Mouse (Mus musculus) cerebellum, postnatal 36 days (tissue): ENCODE measurements at regions not wholly inside any gene's neighbourhood (a gene's known extent, or its start where the extent isn't known, plus 50 kb on each side); places are given as distances from the start of the nearest gene placed in this dataset.

Experiments
- DNase-seq, 2 experiments: peaks; one replicate each; pipeline ENCODE4 v3.0.0; 2021 to 2022; ENCODE audit warnings: mixed read lengths in 2 of 2

DNA sequence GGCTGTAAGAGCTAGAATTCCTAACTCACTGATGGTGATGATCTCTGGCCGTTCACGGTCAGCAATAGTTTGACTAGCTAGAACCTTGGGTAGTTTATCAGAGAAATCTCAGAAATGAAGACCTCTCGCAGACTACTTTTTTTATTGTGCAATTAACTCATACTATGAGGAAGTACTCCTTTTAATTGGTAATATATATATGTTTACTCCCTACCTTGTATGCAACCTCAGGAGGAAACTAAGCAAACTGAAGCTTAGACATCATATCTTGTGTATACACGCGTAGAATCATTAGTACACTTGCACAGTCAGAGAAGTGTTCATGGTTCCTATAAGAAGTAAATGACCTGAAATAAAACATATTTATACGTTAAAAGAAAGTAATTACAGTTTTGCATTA lies 157.2 kb downstream of the Gm11146 start:
- DNase-seq, result no peak

- DNase-seq, result peak in 1 of 2 experiments; percentile 32
Measured at GRCm38 (mm10) chr16:77444006-77444405, 157.9 kb downstream of the Gm11146 start.

- DNase-seq, result no peak
Measured at GRCm38 (mm10) chr16:77443318-77443717, 158.6 kb downstream of the Gm11146 start.

DNA sequence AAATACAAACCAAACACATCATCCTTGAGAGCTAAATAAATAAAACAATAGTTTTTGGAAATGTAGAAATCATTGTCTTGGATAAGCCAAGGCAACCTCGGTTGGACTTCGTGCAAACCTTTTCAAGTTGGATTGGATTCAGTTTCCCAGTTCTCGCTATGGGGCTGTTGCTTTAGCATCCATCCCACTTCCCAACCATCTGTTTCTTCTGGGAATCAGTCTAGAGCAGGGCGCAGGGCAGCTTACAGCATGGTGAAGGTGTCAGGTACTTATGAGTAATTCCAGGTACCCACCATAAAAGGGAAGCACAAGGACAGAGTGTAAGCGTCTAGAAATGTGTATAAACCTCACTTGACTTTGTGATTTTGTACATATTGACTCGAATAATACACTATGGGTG lies 159.0 kb downstream of the Gm11146 start:
- DNase-seq, result no peak

DNA sequence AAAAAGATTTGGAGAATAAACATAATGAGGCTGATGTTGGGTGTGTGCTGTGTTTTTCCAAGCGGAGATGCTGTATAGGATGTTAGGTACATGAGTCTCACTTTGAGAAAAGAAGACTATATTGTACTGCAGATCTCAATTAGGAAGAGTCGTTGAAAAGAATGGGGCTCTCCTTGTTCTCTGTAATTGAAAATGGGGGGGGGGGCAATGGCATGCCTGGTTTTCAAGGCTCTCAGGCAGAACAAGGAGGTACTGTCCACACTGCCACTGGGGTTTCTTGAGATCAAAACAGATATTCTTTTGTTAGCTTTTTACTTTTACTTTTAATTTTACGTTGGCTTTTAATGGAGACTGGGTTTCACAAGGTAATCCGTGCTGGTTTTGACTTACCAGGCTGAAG lies 170.5 kb downstream of the Gm11146 start:
- no peak for DNase-seq

DNA sequence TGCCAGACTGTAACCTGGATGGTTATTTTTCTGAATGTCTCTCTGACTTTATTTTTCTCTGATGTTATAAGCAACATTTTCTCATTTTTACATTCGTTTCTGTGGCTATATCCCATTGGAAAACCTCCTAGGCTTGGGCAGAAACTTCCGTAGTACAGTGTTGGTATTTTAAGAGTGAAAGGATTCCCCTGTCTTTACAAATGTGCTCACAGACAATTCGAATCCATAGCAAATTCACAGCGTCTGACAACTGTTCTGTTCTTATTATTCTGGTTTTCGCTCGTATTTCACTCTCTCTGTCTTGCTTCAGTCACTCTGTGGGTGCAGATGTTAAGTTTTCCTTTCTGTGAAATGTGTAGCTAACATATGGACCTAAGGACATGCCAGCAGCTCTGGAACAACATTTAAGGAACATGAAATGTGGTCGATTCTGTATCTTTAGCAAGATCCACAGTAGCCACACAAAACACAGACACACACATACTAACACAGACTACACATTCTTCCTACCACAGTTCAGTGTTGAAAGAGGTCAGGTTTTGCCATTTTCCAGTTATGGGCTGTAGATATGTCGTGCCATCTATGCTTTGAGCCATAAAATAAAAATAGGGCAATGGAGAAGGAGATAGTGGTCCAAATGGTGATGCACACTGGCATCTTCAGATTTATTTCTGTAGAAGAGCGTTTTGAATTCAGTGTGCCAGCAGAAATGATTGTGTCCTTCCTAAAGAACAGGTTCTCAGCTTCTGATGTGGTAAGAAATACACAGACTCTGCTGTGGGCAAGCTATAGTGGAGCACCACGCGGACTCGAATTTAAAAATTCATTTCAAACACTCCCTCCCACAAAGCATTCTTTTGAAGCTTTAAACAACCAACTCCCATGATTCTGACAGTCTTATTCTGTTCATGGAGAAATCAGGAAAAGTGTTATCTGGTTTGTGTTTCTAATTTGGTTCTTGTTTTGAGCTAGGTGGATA lies 179.2 kb downstream of the Gm11146 start:
- no peak for DNase-seq

GRCm38 (mm10) chr16:77421591-77422024 lies 180.3 kb downstream of the Gm11146 start:
- peak in 1 of 2 experiments; percentile 37 for DNase-seq

- DNase-seq, result no peak
Measured at GRCm38 (mm10) chr16:77421001-77421400, 180.9 kb downstream of the Gm11146 start.

- DNase-seq, result no peak
Measured at GRCm38 (mm10) chr16:77420136-77420860, 181.6 kb downstream of the Gm11146 start.

- DNase-seq, result no peak
Measured at GRCm38 (mm10) chr16:77419116-77419735, 182.7 kb downstream of the Gm11146 start.

GRCm38 (mm10) chr16:77418486-77418885 lies 183.4 kb downstream of the Gm11146 start:
- no peak for DNase-seq

DNA sequence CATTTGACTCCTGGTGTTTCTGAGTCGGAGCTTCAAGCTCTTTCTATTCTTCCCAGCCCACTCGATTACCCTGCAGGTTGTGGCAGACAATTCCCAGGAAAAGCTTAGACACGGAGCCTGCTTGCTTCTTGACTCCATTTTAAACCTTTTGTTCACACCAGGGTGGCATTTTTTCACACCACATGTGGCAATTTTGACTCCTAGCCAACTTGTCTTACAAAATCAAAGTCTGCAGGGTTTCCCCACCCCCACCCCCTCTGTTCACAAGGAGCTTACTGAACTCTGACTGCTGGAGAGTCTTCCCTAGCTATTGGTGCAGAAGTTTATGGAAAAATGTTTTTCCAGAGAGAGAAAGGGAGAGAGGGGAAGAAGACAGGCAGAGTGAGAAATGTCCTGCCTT lies 184.1 kb downstream of the Gm11146 start:
- peak in 1 of 2 experiments; percentile 22 for DNase-seq

DNA sequence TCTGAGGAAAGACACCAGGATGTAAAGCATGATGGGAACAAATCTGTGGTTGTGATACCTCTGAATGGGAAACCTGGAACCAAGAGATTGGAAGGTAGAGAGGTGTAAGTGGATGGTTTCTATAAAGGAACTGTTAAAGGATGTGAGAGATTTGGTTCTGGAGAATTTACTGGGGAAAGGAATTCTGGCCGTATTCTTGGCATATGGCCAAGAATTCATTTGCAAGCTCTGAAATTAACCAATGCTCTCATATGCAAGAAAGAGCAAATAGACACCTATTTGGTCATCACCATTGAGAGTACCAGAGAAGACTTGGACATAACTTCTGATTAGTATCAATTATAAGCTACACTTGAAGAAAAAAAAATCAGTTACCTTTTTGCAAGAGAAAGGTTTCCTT lies 187.3 kb downstream of the Gm11146 start:
- no peak for DNase-seq

DNA sequence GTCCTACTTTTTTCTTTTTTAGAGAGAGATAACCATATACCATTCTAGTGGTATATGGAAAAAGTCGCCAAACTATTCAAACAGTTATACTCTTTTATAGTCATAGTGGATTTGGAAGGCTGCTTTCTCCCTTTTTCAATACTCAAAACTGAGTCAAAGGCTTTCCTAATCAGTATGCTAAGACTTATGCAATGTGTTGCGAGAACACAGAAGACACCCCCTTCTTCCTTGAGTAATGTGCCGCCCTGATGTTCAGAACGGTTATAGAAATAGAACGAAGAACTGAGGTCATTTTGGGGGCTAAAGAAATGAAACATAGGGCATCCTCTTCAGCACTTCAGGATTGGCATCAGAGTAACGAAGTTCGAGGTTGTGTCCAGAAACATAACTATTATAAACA lies 192.7 kb downstream of the Gm11146 start:
- DNase-seq, result no peak

DNA sequence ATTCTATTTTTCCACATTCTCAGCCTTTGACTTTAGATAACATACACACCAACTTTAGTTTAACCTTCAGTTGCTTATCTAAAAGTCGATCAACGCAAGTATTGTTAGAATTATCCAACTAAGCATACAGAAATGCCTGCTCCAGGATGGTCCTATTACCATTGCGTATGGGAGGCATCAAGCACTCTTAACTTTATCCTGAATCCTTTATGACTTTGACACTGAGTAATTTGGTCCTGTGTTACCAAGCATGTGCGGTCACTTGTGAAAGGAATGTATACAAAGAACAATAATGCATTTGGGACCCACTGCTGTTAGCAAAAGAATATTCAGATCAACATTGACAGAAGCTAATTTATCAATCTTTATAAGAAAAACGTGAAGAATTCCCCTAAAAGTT lies 194.9 kb downstream of the Gm11146 start:
- no peak for DNase-seq

- no peak for DNase-seq
Measured at GRCm38 (mm10) chr16:77405859-77406258, 196.0 kb downstream of the Gm11146 start.

- DNase-seq, result no peak
Measured at GRCm38 (mm10) chr16:77405181-77405818, 196.6 kb downstream of the Gm11146 start.

DNA sequence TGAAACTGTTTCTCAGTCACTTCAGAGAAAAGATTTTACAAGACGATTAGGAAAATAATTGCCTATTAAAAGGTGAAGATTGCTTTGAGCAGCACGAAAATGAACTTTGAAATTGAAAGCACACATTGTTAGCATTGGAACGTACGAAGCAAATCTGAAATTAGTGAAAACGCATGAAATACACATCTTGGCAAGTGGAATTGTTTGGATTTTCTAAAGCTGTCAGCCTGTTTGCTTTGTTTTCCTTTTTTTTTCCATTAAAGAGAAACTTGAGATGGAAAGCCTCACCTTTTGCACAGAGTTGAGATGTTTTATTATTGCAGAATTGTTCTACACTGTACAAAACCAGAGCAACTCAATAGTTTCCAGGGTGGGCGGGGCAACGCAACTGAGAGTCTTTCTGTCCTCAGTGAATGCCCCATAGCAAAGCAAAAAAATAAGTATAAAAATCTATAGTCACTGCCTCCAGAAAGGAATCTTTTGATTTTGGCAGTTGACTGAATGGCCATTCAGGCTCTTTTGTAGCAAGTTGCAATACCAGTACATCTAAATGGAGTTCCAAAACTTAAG lies 199.1 kb downstream of the Gm11146 start:
- no peak for DNase-seq

GRCm38 (mm10) chr16:77401185-77401943 lies 200.5 kb downstream of the Gm11146 start:
- DNase-seq, result no peak

GRCm38 (mm10) chr16:77400276-77400891 lies 201.5 kb downstream of the Gm11146 start:
- DNase-seq, result peak; percentile 43 to 46

- no peak for DNase-seq
Measured at GRCm38 (mm10) chr16:77399846-77400275, 202.0 kb downstream of the Gm11146 start.
